Mouse (Mus musculus): ENCODE measurements at regions not wholly inside any gene's neighbourhood (a gene's known extent, or its start where the extent isn't known, plus 50 kb on each side); places are given as distances from the start of the nearest gene placed in this dataset.

- DNase-seq (ENCODE audit: low read depth, low spot score) = no peak
These were observed 449.6 kb upstream of the Meis1 start for GRCm38 (mm10) chr11:19468373-19468772.

GRCm38 (mm10) chr11:19468803-19469202 is 450.0 kb upstream of the Meis1 start:
- DNase-seq (ENCODE audit: low read depth, low spot score) = no peak

GRCm38 (mm10) chr11:19470648-19471341 is 452.0 kb upstream of the Meis1 start:
- DNase-seq (ENCODE audit: low read depth, low spot score) = no peak

GRCm38 (mm10) chr11:19475068-19475786 is 448.9 kb upstream of the Spred2 start:
- DNase-seq (ENCODE audit: low read depth, low spot score) = no peak

- no peak for DNase-seq (ENCODE audit: low read depth, low spot score)
These were observed 431.0 kb upstream of the Spred2 start for GRCm38 (mm10) chr11:19493089-19493756.

- no peak for DNase-seq (ENCODE audit: low read depth, low spot score)
These were observed 402.5 kb upstream of the Spred2 start for GRCm38 (mm10) chr11:19521721-19522120.

GRCm38 (mm10) chr11:19523853-19524487 is 400.2 kb upstream of the Spred2 start:
- no peak for DNase-seq (ENCODE audit: low read depth, low spot score)

GRCm38 (mm10) chr11:19529126-19529525 is 395.0 kb upstream of the Spred2 start:
- no peak for DNase-seq (ENCODE audit: low read depth, low spot score)

GRCm38 (mm10) chr11:19530652-19531051 is 393.5 kb upstream of the Spred2 start:
- DNase-seq (ENCODE audit: low read depth, low spot score) = no peak

- no peak for DNase-seq (ENCODE audit: low read depth, low spot score)
These were observed 392.7 kb upstream of the Spred2 start for GRCm38 (mm10) chr11:19531255-19532003.

- DNase-seq (ENCODE audit: low read depth, low spot score) = no peak
These were observed 391.3 kb upstream of the Spred2 start for GRCm38 (mm10) chr11:19532867-19533266.

GRCm38 (mm10) chr11:19533701-19534100 is 390.5 kb upstream of the Spred2 start:
- DNase-seq (ENCODE audit: low read depth, low spot score) = no peak

GRCm38 (mm10) chr11:19535215-19535614 is 389.0 kb upstream of the Spred2 start:
- DNase-seq (ENCODE audit: low read depth, low spot score) = no peak

- DNase-seq (ENCODE audit: low read depth, low spot score) = no peak
These were observed 377.9 kb upstream of the Spred2 start for GRCm38 (mm10) chr11:19546226-19546625.

GRCm38 (mm10) chr11:19554316-19554946 is 369.7 kb upstream of the Spred2 start:
- no peak for DNase-seq (ENCODE audit: low read depth, low spot score)

GRCm38 (mm10) chr11:19554947-19555770 is 369.0 kb upstream of the Spred2 start:
- no peak for DNase-seq (ENCODE audit: low read depth, low spot score)

GRCm38 (mm10) chr11:19560452-19560851 is 363.7 kb upstream of the Spred2 start:
- DNase-seq (ENCODE audit: low read depth, low spot score) = no peak

GRCm38 (mm10) chr11:19562668-19563067 is 361.5 kb upstream of the Spred2 start:
- DNase-seq (ENCODE audit: low read depth, low spot score) = no peak

GRCm38 (mm10) chr11:19585228-19585627 is 338.9 kb upstream of the Spred2 start:
- no peak for DNase-seq (ENCODE audit: low read depth, low spot score)
